Mouse (Mus musculus): ENCODE measurements around the gene Fam208a. TPM values are rescaled to one million over a fixed set of nuclear protein-coding genes. Genes with fewer than 3 reads are reported as not detected.

Fam208a gene
- polyA plus RNA-seq (2014; fragmentation: Nextera tagmentation; extraction: Ambion mirVana) = 12.8 and 18.6 TPM in 2 replicates

DNA sequence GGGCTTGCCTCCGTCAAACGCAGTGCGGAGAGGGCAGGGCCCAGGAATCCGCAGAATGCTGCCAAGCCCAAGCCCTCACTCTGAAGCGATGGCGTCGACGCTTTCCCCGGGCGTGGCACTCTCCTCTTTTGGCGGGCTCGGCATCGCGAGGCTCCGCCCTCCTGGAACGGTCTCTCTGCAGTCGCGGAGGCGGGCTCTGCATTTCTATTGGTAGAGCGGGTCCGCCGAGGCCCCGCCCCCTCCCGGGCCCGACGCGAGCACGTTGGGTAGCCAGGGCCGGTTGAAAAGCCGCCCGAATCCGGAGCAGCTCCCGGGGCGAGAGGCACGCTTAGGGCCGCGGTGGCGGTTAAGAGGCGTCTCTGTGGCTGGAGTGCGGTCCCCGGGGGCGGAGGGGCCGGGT is at the start of gene Fam208a:
Gene Fam208a (plus strand): TSS at position 262 of the 400 bp plus-strand sequence.
- peaks cover 3% of the 10 kb centered on the region for H3K36me3 ChIP-seq (ENCODE audit: control insufficient read depth, insufficient read depth, low read length)
- 3% methylated on average over 37 of the region's 43 CpGs for WGBS

DNA sequence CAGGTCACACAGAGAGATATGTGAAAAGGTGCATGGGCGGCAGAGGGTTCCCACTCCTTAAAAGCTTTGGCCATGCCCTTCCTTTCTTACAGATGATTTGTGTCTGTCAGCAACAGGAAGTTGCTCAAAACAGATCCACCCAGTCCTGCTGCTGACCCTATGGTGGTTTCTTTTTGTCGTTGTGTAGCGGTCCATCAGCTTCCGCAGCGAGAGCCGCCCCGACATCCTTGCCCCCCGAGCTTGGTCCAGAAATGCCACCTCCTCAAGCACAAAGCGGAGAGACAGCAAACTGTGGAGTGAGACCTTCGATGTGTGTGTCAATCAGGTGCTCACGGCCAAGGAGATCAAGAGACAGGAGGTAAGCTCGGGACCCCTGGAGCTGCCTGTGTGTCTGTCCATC is 49.2 kb upstream of the Fam208a start:
- no peak overlapping the region for H3K9ac ChIP-seq (ENCODE audit: low read depth, low read length)
- H3K27ac ChIP-seq (ENCODE audit: low read depth, low read length) = no peak overlapping the region
- 77% methylated on average over 12 of the region's 12 CpGs for WGBS
- H3K27me3 ChIP-seq (ENCODE audit: control insufficient read depth, insufficient read depth, low read length) = no peaks in the 10 kb centered on the region
- H3K4me1 ChIP-seq (ENCODE audit: control insufficient read depth, insufficient read depth, low read length) = no peaks in the 10 kb centered on the region
- H3K4me3 ChIP-seq (ENCODE audit: low read length) = no peak overlapping the region
- no peak for ATAC-seq (ENCODE audit: low FRiP score, low TSS enrichment)
- no peaks in the 10 kb centered on the region for H3K9me3 ChIP-seq (ENCODE audit: control insufficient read depth, low read length)
- H3K36me3 ChIP-seq (ENCODE audit: control insufficient read depth, insufficient read depth, low read length) = no peaks in the 10 kb centered on the region
- no peak overlapping the region for H3K4me2 ChIP-seq (replicated peaks; ENCODE audit: low read depth, low read length)

More for the DNA sequence above, at the start of gene Fam208a:
- Histone ChIP-seq H3K27me3 (ENCODE audit: control insufficient read depth, insufficient read depth, low read length) (no peaks in the 10 kb centered on the region), H3K4me1 (ENCODE audit: control insufficient read depth, insufficient read depth, low read length) (no peaks in the 10 kb centered on the region), H3K27ac (ENCODE audit: low read depth, low read length) (peak within 1 kb of the TSS; percentile 99), H3K4me3 (ENCODE audit: low read length) (peak within 1 kb of the TSS; percentile 68), H3K4me2 (replicated peaks; ENCODE audit: low read depth, low read length) (peak within 1 kb of the TSS; percentile 63), H3K9me3 (ENCODE audit: control insufficient read depth, low read length) (peaks cover 14% of the 10 kb centered on the region), H3K9ac (ENCODE audit: low read depth, low read length) (peak within 1 kb of the TSS; percentile 89)
- ATAC-seq (ENCODE audit: low FRiP score, low TSS enrichment) = peak; percentile 95

DNA sequence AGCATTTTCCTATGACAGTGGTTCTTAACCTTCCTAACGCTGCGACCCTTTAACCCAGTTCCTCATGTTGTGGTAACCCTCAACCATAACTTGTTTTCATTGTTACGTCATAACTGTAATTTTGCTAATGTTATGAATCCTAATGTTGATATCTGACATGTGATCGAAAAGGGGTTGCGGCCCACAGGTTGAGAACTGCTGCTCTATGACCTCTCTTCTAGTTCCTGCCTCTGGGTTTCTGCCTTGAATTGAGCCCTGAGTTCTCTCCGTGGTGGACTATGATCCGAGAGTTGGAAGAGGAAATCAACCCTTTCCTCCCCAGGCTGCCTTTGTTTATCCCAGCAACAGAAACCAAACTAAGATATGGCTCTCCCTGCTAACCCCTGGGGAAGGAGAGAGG is 47.2 kb upstream of the Fam208a start:
- H3K9me3 ChIP-seq (ENCODE audit: control insufficient read depth, low read length) = no peaks in the 10 kb centered on the region
- 76% methylated on average over 7 of the region's 7 CpGs for WGBS
- no peak for ATAC-seq (ENCODE audit: low FRiP score, low TSS enrichment)

DNA sequence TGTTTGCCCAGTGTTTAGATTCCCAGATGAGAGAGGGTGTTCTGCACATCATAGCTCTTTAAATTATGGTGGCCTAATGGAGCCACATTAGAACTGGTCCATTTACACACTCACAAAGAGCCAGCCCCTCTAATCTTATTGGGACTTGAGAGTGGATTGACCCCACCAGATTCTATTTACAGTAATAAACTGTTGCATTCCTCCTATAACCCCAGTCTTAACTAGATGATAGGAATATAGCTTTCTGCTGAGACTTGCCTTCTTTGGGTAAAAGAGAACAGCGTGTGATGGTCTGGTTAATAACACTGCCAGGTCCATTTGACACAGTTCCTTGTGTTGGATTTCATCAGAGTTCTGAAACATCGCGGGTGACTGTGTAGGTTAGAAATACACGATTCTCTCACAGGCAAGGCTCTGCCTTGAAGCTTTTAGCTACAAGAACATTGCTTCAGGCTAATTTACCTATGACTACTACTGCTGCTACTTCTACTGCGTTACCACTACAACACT is 45.3 kb upstream of the Fam208a start:
- Histone ChIP-seq H3K9me3 (ENCODE audit: control insufficient read depth, low read length) (no peaks in the 10 kb centered on the region), H3K4me2 (replicated peaks; ENCODE audit: low read depth, low read length) (no peak overlapping the region), H3K9ac (ENCODE audit: low read depth, low read length) (no peak overlapping the region), H3K4me3 (ENCODE audit: low read length) (no peak overlapping the region), H3K27me3 (ENCODE audit: control insufficient read depth, insufficient read depth, low read length) (no peaks in the 10 kb centered on the region), H3K4me1 (ENCODE audit: control insufficient read depth, insufficient read depth, low read length) (no peaks in the 10 kb centered on the region), H3K36me3 (ENCODE audit: control insufficient read depth, insufficient read depth, low read length) (no peaks in the 10 kb centered on the region), H3K27ac (ENCODE audit: low read depth, low read length) (no peak overlapping the region)
- no peak for ATAC-seq (ENCODE audit: low FRiP score, low TSS enrichment)
- 91% methylated on average over 5 of the region's 5 CpGs for WGBS

More for the DNA sequence above, 47.2 kb upstream of the Fam208a start:
- H3K27ac ChIP-seq (ENCODE audit: low read depth, low read length) = no peak overlapping the region
- no peak overlapping the region for H3K4me2 ChIP-seq (replicated peaks; ENCODE audit: low read depth, low read length)
- H3K27me3 ChIP-seq (ENCODE audit: control insufficient read depth, insufficient read depth, low read length) = no peaks in the 10 kb centered on the region
- no peak overlapping the region for H3K4me3 ChIP-seq (ENCODE audit: low read length)
- no peaks in the 10 kb centered on the region for H3K36me3 ChIP-seq (ENCODE audit: control insufficient read depth, insufficient read depth, low read length)
- H3K4me1 ChIP-seq (ENCODE audit: control insufficient read depth, insufficient read depth, low read length) = no peaks in the 10 kb centered on the region
- no peak overlapping the region for H3K9ac ChIP-seq (ENCODE audit: low read depth, low read length)

DNA sequence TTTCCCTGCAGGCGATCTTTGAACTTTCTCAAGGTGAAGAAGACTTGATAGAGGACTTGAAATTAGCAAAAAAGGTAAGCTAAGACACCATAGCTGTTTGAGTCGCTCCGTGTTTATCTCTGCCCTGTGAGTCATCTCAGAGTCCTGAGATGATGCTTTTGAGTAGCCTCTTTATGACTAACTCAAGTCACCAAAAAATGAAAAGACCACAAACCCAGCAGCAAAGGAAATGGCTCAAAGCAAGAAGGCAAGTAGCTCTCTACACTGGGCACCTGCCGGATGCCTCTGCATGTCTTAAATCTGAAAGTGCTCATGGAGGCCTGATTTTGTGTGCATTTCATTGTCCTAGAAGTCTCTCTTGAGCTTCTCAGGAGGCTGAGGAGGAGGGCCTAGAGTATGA is 44.5 kb upstream of the Fam208a start:
- H3K4me3 ChIP-seq (ENCODE audit: low read length) = no peak overlapping the region
- H3K4me2 ChIP-seq (replicated peaks; ENCODE audit: low read depth, low read length) = no peak overlapping the region
- H3K27me3 ChIP-seq (ENCODE audit: control insufficient read depth, insufficient read depth, low read length) = no peaks in the 10 kb centered on the region
- 90% methylated on average over 4 of the region's 4 CpGs for WGBS
- no peak overlapping the region for H3K9ac ChIP-seq (ENCODE audit: low read depth, low read length)
- no peak for ATAC-seq (ENCODE audit: low FRiP score, low TSS enrichment)
- no peaks in the 10 kb centered on the region for H3K36me3 ChIP-seq (ENCODE audit: control insufficient read depth, insufficient read depth, low read length)
- H3K4me1 ChIP-seq (ENCODE audit: control insufficient read depth, insufficient read depth, low read length) = no peaks in the 10 kb centered on the region
- H3K9me3 ChIP-seq (ENCODE audit: control insufficient read depth, low read length) = no peaks in the 10 kb centered on the region
- H3K27ac ChIP-seq (ENCODE audit: low read depth, low read length) = no peak overlapping the region

DNA sequence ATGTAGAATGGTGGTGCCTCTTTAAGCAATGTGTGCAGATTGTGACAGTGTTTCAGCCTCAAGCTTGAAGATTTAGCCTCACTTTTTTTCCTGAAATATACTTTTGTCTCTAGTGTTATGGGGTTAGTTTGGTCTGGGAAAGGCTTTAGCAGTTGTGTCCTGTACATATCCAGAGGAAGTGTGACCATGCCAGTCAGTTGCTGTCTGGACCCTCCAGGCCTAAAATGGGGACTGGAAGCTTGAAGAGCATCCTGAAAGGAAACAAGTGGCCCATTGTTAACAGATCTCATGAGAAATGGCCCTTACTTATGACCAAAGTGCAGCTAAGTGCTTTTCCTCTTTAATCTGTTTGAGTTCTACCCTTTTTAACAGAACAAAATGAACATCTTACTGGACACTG is 40.0 kb upstream of the Fam208a start:
- H3K4me1 ChIP-seq (ENCODE audit: control insufficient read depth, insufficient read depth, low read length) = 0 out of 2 replicates have a peak, but pooled peaks cover 2% of the 10 kb centered on the region
- H3K9me3 ChIP-seq (ENCODE audit: control insufficient read depth, low read length) = no peaks in the 10 kb centered on the region; the same call in 1 of the 2 replicates
- no peak overlapping the region for H3K4me2 ChIP-seq (replicated peaks; ENCODE audit: low read depth, low read length)
- no peaks in the 10 kb centered on the region for H3K27me3 ChIP-seq (ENCODE audit: control insufficient read depth, insufficient read depth, low read length)
- H3K36me3 ChIP-seq (ENCODE audit: control insufficient read depth, insufficient read depth, low read length) = no peaks in the 10 kb centered on the region
- H3K4me3 ChIP-seq (ENCODE audit: low read length) = no peak overlapping the region
- no peak for ATAC-seq (ENCODE audit: low FRiP score, low TSS enrichment)
- H3K27ac ChIP-seq (ENCODE audit: low read depth, low read length) = peak overlapping the region; percentile 12; the same call in 1 of the 2 replicates
- no peak overlapping the region for H3K9ac ChIP-seq (ENCODE audit: low read depth, low read length)

DNA sequence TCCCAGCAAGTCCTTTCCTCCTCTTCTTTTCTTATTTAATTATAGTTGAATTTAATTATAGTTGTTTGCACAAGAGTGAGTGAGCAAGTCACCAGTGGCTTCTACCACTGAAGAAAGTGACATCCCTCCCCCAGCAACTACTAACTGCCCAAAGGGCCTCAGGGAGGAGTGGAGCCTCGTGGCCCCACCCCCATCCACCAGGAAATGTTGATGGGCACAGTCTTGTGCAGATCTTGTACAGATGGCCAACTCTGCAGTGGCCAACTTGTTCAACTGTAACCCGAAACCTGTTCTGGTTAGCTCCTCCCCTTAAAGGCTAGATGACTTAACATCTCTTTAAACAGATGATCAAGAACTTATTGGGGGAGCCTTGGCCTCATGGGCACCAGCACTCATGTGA is 38.9 kb upstream of the Fam208a start:
- ATAC-seq (ENCODE audit: low FRiP score, low TSS enrichment) = 0 out of 2 replicates have a peak, but pooled peaks have one; percentile 29
- Histone ChIP-seq H3K4me2 (replicated peaks; ENCODE audit: low read depth, low read length) (no peak overlapping the region), H3K27ac (ENCODE audit: low read depth, low read length) (no peak overlapping the region), H3K9ac (ENCODE audit: low read depth, low read length) (no peak overlapping the region), H3K4me3 (ENCODE audit: low read length) (no peak overlapping the region), H3K36me3 (ENCODE audit: control insufficient read depth, insufficient read depth, low read length) (no peaks in the 10 kb centered on the region), H3K27me3 (ENCODE audit: control insufficient read depth, insufficient read depth, low read length) (no peaks in the 10 kb centered on the region), H3K4me1 (ENCODE audit: control insufficient read depth, insufficient read depth, low read length) (peaks cover 7% of the 10 kb centered on the region; the same call in 1 of the 2 replicates), H3K9me3 (ENCODE audit: control insufficient read depth, low read length) (no peaks in the 10 kb centered on the region; the same call in 1 of the 2 replicates)
- 70% methylated on average over 2 of the region's 2 CpGs for WGBS

DNA sequence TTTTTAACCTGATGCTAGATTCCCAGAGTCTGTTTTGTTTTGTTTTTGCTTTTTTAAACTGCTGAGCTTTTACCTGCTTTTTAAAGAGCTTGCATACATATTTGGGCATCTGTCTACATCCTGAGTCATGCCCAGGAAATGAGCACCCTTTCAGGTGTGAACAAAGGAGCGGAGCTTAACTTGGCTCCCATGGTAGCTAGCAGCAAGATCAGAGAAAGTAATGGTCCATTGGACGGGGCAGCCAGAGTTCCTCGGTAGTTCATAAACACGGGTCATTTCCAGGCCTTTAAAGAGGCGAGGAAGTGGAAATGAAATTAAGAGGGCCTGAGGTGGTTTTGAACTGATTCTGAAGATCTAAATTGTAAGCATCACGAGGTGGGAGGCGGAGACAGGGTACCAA is 38.0 kb upstream of the Fam208a start:
- H3K9ac ChIP-seq (ENCODE audit: low read depth, low read length) = no peak overlapping the region
- H3K4me3 ChIP-seq (ENCODE audit: low read length) = no peak overlapping the region
- H3K4me2 ChIP-seq (replicated peaks; ENCODE audit: low read depth, low read length) = no peak overlapping the region
- peaks cover 7% of the 10 kb centered on the region; the same call in 1 of the 2 replicates for H3K4me1 ChIP-seq (ENCODE audit: control insufficient read depth, insufficient read depth, low read length)
- H3K27me3 ChIP-seq (ENCODE audit: control insufficient read depth, insufficient read depth, low read length) = no peaks in the 10 kb centered on the region
- WGBS = 23% methylated on average over 7 of the region's 7 CpGs
- no peaks in the 10 kb centered on the region; the same call in 1 of the 2 replicates for H3K9me3 ChIP-seq (ENCODE audit: control insufficient read depth, low read length)
- no peaks in the 10 kb centered on the region for H3K36me3 ChIP-seq (ENCODE audit: control insufficient read depth, insufficient read depth, low read length)
- ATAC-seq (ENCODE audit: low FRiP score, low TSS enrichment) = no peak
- no peak overlapping the region; the same call in 1 of the 2 replicates for H3K27ac ChIP-seq (ENCODE audit: low read depth, low read length)

DNA sequence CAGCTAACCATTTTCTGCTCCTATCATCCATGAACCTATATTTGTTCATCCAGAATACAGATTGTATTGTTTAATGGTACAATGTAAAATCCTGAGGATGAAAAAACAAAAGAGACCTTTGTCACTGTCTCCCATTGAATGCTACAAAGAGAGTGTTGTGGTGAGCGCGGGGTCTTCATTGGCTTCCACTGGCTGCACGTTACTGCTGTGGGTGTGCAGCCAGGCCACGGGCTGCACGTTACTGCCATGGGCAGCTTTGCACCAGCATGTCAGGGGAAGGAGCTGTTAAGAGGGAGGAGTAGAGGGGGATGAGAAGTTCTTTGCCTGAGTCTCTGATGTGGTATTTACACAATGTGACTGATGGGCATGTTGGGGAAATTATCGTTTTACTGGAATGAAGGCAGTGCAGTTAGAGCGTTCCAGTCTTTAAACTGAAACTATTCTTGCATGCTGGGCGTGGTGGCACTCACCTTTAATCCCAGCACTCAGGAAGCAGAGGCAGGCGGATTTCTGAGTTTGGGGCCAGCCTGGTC is 36.8 kb upstream of the Fam208a start:
- H3K4me3 ChIP-seq (ENCODE audit: low read length) = no peak overlapping the region
- no peak overlapping the region for H3K27ac ChIP-seq (ENCODE audit: low read depth, low read length)
- no peaks in the 10 kb centered on the region for H3K27me3 ChIP-seq (ENCODE audit: control insufficient read depth, insufficient read depth, low read length)
- H3K36me3 ChIP-seq (ENCODE audit: control insufficient read depth, insufficient read depth, low read length) = no peaks in the 10 kb centered on the region
- ATAC-seq (ENCODE audit: low FRiP score, low TSS enrichment) = no peak
- peaks cover 7% of the 10 kb centered on the region; the same call in 1 of the 2 replicates for H3K4me1 ChIP-seq (ENCODE audit: control insufficient read depth, insufficient read depth, low read length)
- H3K9ac ChIP-seq (ENCODE audit: low read depth, low read length) = no peak overlapping the region
- H3K4me2 ChIP-seq (replicated peaks; ENCODE audit: low read depth, low read length) = no peak overlapping the region
- no peaks in the 10 kb centered on the region; the same call in 1 of the 2 replicates for H3K9me3 ChIP-seq (ENCODE audit: control insufficient read depth, low read length)
- 77% methylated on average over 9 of the region's 9 CpGs for WGBS

All from kidney, embryonic 14.5 days (tissue).